Mouse (Mus musculus): ENCODE results near the gene Zfp638. TPM values are rescaled to one million over a fixed set of nuclear protein-coding genes. Genes with fewer than 3 reads are reported as not detected.
A peak's percentile ranks its signal among the peaks of the same experiment; 100 is the strongest.

The Zfp638 gene
- polyA plus RNA-seq, 1 experiment from 2014 or later = 118 TPM

DNA sequence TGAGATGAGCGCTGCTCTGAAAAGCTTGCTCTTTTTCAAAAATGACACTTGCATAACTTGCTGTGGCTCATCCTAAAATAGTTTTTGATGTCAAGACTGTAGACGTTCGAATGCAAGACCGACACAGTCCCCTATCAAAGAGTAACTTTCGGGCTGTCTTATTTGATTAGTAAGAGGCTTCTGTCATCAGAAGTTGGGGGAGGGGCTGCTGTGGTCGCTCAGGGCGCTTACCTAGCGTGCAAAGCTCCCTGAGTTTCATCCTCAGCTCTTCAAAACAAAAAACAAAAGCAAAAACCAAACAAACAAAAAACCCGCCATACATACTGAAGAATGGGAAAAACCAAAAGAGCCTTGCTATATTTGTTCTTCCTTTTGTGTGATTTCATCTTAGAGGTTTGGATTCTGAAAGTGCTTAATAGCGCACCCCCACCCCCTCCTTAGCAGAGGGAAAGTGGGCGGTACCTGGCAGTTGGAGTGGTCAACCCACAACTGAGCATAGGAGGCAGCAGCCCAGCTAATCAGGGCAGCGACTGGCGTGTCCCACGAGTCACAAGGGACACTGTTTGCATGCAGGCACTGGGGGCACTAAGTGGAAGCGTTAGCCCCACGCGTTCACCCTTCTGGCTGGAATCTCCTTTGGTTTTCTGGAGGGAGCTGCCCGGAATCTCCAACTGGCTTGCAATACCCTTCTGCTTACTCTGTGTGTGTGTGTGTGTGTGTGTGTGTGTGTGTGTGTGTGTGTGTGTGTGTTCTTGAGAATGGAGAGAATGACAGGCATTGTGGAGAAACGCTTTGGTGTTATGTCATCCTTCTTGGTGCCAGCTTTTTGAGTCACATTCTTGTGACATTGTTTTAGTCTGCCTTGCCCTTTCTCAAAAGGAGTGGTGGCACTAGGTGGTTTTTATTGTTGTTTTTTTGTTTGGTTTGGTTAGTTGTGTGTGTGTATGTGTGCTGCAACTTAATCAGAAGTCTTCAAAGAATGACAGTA, 983 bp downstream of the Zfp638 start:
- H3K9ac ChIP-seq (replicated peaks; ENCODE audit: low read depth, low read length) = peak overlapping the region; percentile 56
- H3K4me2 ChIP-seq (ENCODE audit: low read depth, low read length) = peak overlapping the region; percentile 99
- ATAC-seq (ENCODE audit: low read depth) = peak; percentile 47
- no peaks in the 10 kb centered on the region for H3K36me3 ChIP-seq (ENCODE audit: control insufficient read depth, insufficient read depth, low read length)
- H3K27me3 ChIP-seq (ENCODE audit: control insufficient read depth, insufficient read depth, low read length) = no peaks in the 10 kb centered on the region
- no peak overlapping the region for H3K27ac ChIP-seq (ENCODE audit: low read depth, low read length)
- 0 out of 2 replicates have a peak, but pooled peaks cover 3% of the 10 kb centered on the region for H3K4me1 ChIP-seq (ENCODE audit: control insufficient read depth, insufficient read depth, low read length)
- WGBS = 3% methylated on average over 19 of the region's 19 CpGs
- H3K4me3 ChIP-seq (ENCODE audit: low read depth, low read length) = peak overlapping the region; percentile 64
- no peaks in the 10 kb centered on the region for H3K9me3 ChIP-seq (ENCODE audit: control insufficient read depth, low read length)

GRCm38 (mm10) chr6:83879815-83880214, 12.9 kb downstream of the Zfp638 start:
- Histone ChIP-seq H3K27me3 (ENCODE audit: control insufficient read depth, insufficient read depth, low read length) (no peaks in the 10 kb centered on the region), H3K4me3 (ENCODE audit: low read depth, low read length) (no peak overlapping the region), H3K4me2 (ENCODE audit: low read depth, low read length) (peak overlapping the region; percentile 1; the same call in 1 of the 2 replicates), H3K9ac (replicated peaks; ENCODE audit: low read depth, low read length) (no peak overlapping the region), H3K36me3 (ENCODE audit: control insufficient read depth, insufficient read depth, low read length) (no peaks in the 10 kb centered on the region), H3K9me3 (ENCODE audit: control insufficient read depth, low read length) (no peaks in the 10 kb centered on the region), H3K4me1 (ENCODE audit: control insufficient read depth, insufficient read depth, low read length) (no peaks in the 10 kb centered on the region), H3K27ac (ENCODE audit: low read depth, low read length) (no peak overlapping the region)
- no peak for ATAC-seq (ENCODE audit: low read depth)
- WGBS = 3% methylated on average over 4 of the region's 4 CpGs

GRCm38 (mm10) chr6:83886789-83887188, 19.9 kb downstream of the Zfp638 start:
- Histone ChIP-seq H3K9ac (replicated peaks; ENCODE audit: low read depth, low read length) (no peak overlapping the region), H3K9me3 (ENCODE audit: control insufficient read depth, low read length) (no peaks in the 10 kb centered on the region), H3K27ac (ENCODE audit: low read depth, low read length) (no peak overlapping the region), H3K4me3 (ENCODE audit: low read depth, low read length) (no peak overlapping the region), H3K4me2 (ENCODE audit: low read depth, low read length) (no peak overlapping the region), H3K36me3 (ENCODE audit: control insufficient read depth, insufficient read depth, low read length) (no peaks in the 10 kb centered on the region), H3K4me1 (ENCODE audit: control insufficient read depth, insufficient read depth, low read length) (no peaks in the 10 kb centered on the region), H3K27me3 (ENCODE audit: control insufficient read depth, insufficient read depth, low read length) (no peaks in the 10 kb centered on the region)
- no peak for ATAC-seq (ENCODE audit: low read depth)
- 80% methylated on average over 3 of the region's 3 CpGs for WGBS

DNA sequence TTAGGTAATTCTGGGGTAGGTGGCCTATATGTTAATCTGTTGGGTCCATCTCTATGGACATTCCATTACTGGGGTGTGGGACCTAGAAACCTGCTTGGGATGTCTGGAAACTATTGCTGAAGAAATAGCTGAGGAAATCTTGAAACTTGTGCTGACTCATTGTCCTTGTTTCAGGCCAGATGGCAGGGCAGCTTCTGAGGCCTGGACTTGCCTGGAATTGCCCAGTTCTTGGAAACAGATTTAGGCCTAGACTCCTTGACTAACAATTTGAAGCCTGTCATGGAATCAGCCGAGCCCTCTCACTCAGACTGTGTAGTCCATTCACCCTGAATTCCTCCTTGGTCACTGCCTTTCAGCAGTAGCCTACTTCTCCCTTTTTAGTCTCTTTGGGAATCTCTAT, 21.9 kb downstream of the Zfp638 start:
- WGBS = 82% methylated on average over 1 of the region's 1 CpGs

DNA sequence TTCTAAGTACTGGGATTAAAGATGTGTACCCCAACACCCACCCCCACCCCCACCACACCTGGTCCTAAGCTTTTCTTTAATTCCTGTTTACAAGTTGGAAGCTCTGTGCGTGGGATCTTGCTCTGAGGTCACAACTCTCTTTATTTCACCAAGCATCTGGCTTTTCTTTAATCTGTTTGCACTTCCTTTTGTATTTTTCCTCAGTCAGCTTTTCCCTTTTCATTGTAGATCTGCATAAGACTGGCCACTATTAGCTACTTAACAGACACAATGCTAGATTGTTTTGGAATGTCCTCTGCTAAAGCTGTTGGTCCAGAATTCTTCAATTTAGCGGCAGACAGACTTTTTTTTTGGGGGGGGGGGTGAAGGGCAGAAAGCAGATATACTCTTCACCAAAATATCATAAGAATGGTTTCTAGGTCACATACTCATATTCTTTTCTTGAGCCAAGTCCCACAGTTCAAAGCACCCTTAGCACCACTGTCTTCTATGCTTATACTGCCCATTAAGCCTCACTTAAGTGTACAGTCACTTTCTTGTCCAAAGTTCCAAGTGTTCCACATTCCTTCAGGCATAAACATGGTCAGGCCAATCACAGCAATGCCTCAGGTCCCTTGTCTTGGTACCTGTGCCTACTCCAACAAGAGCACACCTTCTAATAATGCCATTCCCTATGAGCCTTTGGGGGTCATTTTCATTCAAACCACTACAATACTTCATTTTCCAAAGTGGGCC, 23.5 kb downstream of the Zfp638 start:
- Histone ChIP-seq H3K27ac (ENCODE audit: low read depth, low read length) (no peak overlapping the region), H3K4me2 (ENCODE audit: low read depth, low read length) (no peak overlapping the region), H3K4me3 (ENCODE audit: low read depth, low read length) (no peak overlapping the region), H3K4me1 (ENCODE audit: control insufficient read depth, insufficient read depth, low read length) (no peaks in the 10 kb centered on the region), H3K9me3 (ENCODE audit: control insufficient read depth, low read length) (no peaks in the 10 kb centered on the region), H3K27me3 (ENCODE audit: control insufficient read depth, insufficient read depth, low read length) (no peaks in the 10 kb centered on the region), H3K36me3 (ENCODE audit: control insufficient read depth, insufficient read depth, low read length) (no peaks in the 10 kb centered on the region), H3K9ac (replicated peaks; ENCODE audit: low read depth, low read length) (no peak overlapping the region)
- ATAC-seq (ENCODE audit: low read depth) = no peak
- WGBS = 30% methylated on average over 2 of the region's 2 CpGs

More for the DNA sequence above, 21.9 kb downstream of the Zfp638 start:
- Histone ChIP-seq H3K4me2 (ENCODE audit: low read depth, low read length) (no peak overlapping the region), H3K4me3 (ENCODE audit: low read depth, low read length) (no peak overlapping the region), H3K27me3 (ENCODE audit: control insufficient read depth, insufficient read depth, low read length) (no peaks in the 10 kb centered on the region), H3K27ac (ENCODE audit: low read depth, low read length) (no peak overlapping the region), H3K9ac (replicated peaks; ENCODE audit: low read depth, low read length) (no peak overlapping the region), H3K9me3 (ENCODE audit: control insufficient read depth, low read length) (no peaks in the 10 kb centered on the region), H3K36me3 (ENCODE audit: control insufficient read depth, insufficient read depth, low read length) (no peaks in the 10 kb centered on the region), H3K4me1 (ENCODE audit: control insufficient read depth, insufficient read depth, low read length) (no peaks in the 10 kb centered on the region)
- ATAC-seq (ENCODE audit: low read depth) = no peak

- Histone ChIP-seq H3K27me3 (ENCODE audit: control insufficient read depth, insufficient read depth, low read length) (no peaks in the 10 kb centered on the region), H3K9ac (replicated peaks; ENCODE audit: low read depth, low read length) (no peak overlapping the region), H3K4me1 (ENCODE audit: control insufficient read depth, insufficient read depth, low read length) (no peaks in the 10 kb centered on the region), H3K4me2 (ENCODE audit: low read depth, low read length) (no peak overlapping the region), H3K4me3 (ENCODE audit: low read depth, low read length) (no peak overlapping the region), H3K36me3 (ENCODE audit: control insufficient read depth, insufficient read depth, low read length) (no peaks in the 10 kb centered on the region), H3K27ac (ENCODE audit: low read depth, low read length) (no peak overlapping the region), H3K9me3 (ENCODE audit: control insufficient read depth, low read length) (no peaks in the 10 kb centered on the region)
- ATAC-seq (ENCODE audit: low read depth) = no peak
- 89% methylated on average over 5 of the region's 5 CpGs for WGBS
Measured at GRCm38 (mm10) chr6:83891251-83891650, 24.3 kb downstream of the Zfp638 start.

- no peaks in the 10 kb centered on the region for H3K36me3 ChIP-seq (ENCODE audit: control insufficient read depth, insufficient read depth, low read length)
- no peak overlapping the region for H3K4me2 ChIP-seq (ENCODE audit: low read depth, low read length)
- H3K4me3 ChIP-seq (ENCODE audit: low read depth, low read length) = no peak overlapping the region
- no peak overlapping the region for H3K9ac ChIP-seq (replicated peaks; ENCODE audit: low read depth, low read length)
- no peak for ATAC-seq (ENCODE audit: low read depth)
- no peaks in the 10 kb centered on the region for H3K4me1 ChIP-seq (ENCODE audit: control insufficient read depth, insufficient read depth, low read length)
- no peak overlapping the region for H3K27ac ChIP-seq (ENCODE audit: low read depth, low read length)
- H3K27me3 ChIP-seq (ENCODE audit: control insufficient read depth, insufficient read depth, low read length) = no peaks in the 10 kb centered on the region
- 86% methylated on average over 2 of the region's 2 CpGs for WGBS
- H3K9me3 ChIP-seq (ENCODE audit: control insufficient read depth, low read length) = no peaks in the 10 kb centered on the region
Measured at GRCm38 (mm10) chr6:83891687-83892086, 24.8 kb downstream of the Zfp638 start.

DNA sequence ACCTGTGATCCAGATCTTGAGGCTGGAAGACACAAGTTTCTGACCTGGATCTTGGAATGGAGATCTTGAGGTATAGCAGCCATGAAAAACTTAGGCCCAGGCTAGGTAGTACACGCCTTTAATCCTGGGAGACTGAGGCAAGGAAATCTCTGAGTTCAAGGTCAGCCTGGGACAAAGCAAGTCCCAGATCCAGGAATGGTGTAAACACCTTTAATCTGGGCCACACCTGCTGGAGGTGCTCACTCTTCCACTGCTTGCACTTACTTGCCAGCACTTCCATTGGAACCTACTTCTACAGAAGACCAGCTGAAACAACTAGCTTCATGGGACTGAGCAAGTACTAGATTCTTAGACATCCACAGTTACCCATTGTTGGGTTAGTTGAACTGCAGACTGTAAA, 26.2 kb downstream of the Zfp638 start:
- Histone ChIP-seq H3K4me1 (ENCODE audit: control insufficient read depth, insufficient read depth, low read length) (no peaks in the 10 kb centered on the region), H3K9ac (replicated peaks; ENCODE audit: low read depth, low read length) (no peak overlapping the region), H3K4me3 (ENCODE audit: low read depth, low read length) (no peak overlapping the region), H3K4me2 (ENCODE audit: low read depth, low read length) (no peak overlapping the region), H3K27ac (ENCODE audit: low read depth, low read length) (no peak overlapping the region), H3K36me3 (ENCODE audit: control insufficient read depth, insufficient read depth, low read length) (no peaks in the 10 kb centered on the region), H3K27me3 (ENCODE audit: control insufficient read depth, insufficient read depth, low read length) (no peaks in the 10 kb centered on the region), H3K9me3 (ENCODE audit: control insufficient read depth, low read length) (no peaks in the 10 kb centered on the region)
- WGBS = 94% methylated on average over 1 of the region's 1 CpGs
- ATAC-seq (ENCODE audit: low read depth) = no peak

- H3K36me3 ChIP-seq (ENCODE audit: control insufficient read depth, insufficient read depth, low read length) = no peaks in the 10 kb centered on the region
- no peak overlapping the region for H3K27ac ChIP-seq (ENCODE audit: low read depth, low read length)
- H3K4me3 ChIP-seq (ENCODE audit: low read depth, low read length) = no peak overlapping the region
- no peak overlapping the region for H3K9ac ChIP-seq (replicated peaks; ENCODE audit: low read depth, low read length)
- H3K4me2 ChIP-seq (ENCODE audit: low read depth, low read length) = no peak overlapping the region
- WGBS = 92% methylated on average over 1 of the region's 1 CpGs
- H3K4me1 ChIP-seq (ENCODE audit: control insufficient read depth, insufficient read depth, low read length) = no peaks in the 10 kb centered on the region
- no peaks in the 10 kb centered on the region for H3K9me3 ChIP-seq (ENCODE audit: control insufficient read depth, low read length)
- H3K27me3 ChIP-seq (ENCODE audit: control insufficient read depth, insufficient read depth, low read length) = no peaks in the 10 kb centered on the region
- no peak for ATAC-seq (ENCODE audit: low read depth)
Measured at GRCm38 (mm10) chr6:83893584-83893983, 26.7 kb downstream of the Zfp638 start.
